Mouse (Mus musculus) heart, embryonic 15.5 days (tissue): ENCODE measurements around the gene Tpk1. TPM values are rescaled to one million over a fixed set of nuclear protein-coding genes. Genes with fewer than 3 reads are reported as not detected.

Source experiments
- ATAC-seq: fragments of 200-750 bp; cut with Nextera tagmentation; replicated peaks from 2 replicates; pipeline ENCODE4 v1.8.0; 2017; ENCODE audit warnings: low read depth, moderate TSS enrichment; ENCODE audit not compliant: insufficient number of reproducible peaks, insufficient read depth, low FRiP score
- H3K27ac ChIP-seq: fragments of 300-500 bp; sonication (generic); 2 replicates; pipeline ENCODE4 v1.5.1; 2015; ENCODE audit warnings: mild to moderate bottlenecking, inconsistent platforms
- H3K27me3 ChIP-seq: fragments of 300-500 bp; sonication (generic); 2 replicates; pipeline ENCODE4 v1.6.1; 2015; ENCODE audit warnings: inconsistent platforms
- H3K36me3 ChIP-seq: fragments of 300-500 bp; sonication (generic); 2 replicates; pipeline ENCODE4 v1.6.1; 2015; ENCODE audit warnings: mild to moderate bottlenecking, inconsistent platforms
- H3K4me1 ChIP-seq: fragments of 300-500 bp; sonication (generic); replicated peaks from 2 replicates; pipeline ENCODE4 v1.6.1; 2015; ENCODE audit warnings: inconsistent platforms
- H3K4me2 ChIP-seq: fragments of 300-500 bp; sonication (generic); 2 replicates; pipeline ENCODE4 v1.6.1; 2015; ENCODE audit warnings: inconsistent platforms, mild to moderate bottlenecking, moderate library complexity
- H3K4me3 ChIP-seq: fragments of 300-500 bp; sonication (generic); 2 replicates; pipeline ENCODE4 v1.5.1; 2015; ENCODE audit warnings: mild to moderate bottlenecking, inconsistent platforms
- H3K9ac ChIP-seq: fragments of 300-500 bp; sonication (generic); 2 replicates; pipeline ENCODE4 v1.6.1; 2015; ENCODE audit warnings: mild to moderate bottlenecking, inconsistent platforms
- H3K9me3 ChIP-seq: fragments of 300-500 bp; sonication (generic); replicated peaks from 2 replicates; pipeline ENCODE4 v1.6.1; 2016; ENCODE audit warnings: inconsistent platforms
- WGBS: fragments of 180-500 bp; shearing (Covaris S2); methylation state at CpG from one replicate; pipeline ENCODE4 v1.1.7; 2015; ENCODE audit warnings: mixed read lengths; 5-methylcytosine and 5-hydroxymethylcytosine counted together
- polyA plus RNA-seq: library from polyadenylated mRNA; unstranded; fragments of >200 nt; fragmentation: Nextera tagmentation; extraction: Ambion mirVana; gene quantifications from 2 replicates; pipeline ENCODE4 v1.2.1, GENCODE M21; 2015

Tpk1 gene
- polyA plus RNA-seq, 1 experiment from 2014 or later: 6.6 TPM

- WGBS: 76% methylated on average over 7 of the region's 7 CpGs
- Histone ChIP-seq H3K4me1 (no peaks in the 10 kb centered on the region), H3K36me3 (no peaks in the 10 kb centered on the region), H3K27me3 (no peaks in the 10 kb centered on the region), H3K9ac (no peak overlapping the region), H3K4me2 (no peak overlapping the region), H3K27ac (no peak overlapping the region), H3K9me3 (no peaks in the 10 kb centered on the region), H3K4me3 (no peak overlapping the region)
- ATAC-seq: no peak
These were observed 245.6 kb downstream of the Tpk1 start for GRCm38 (mm10) chr6:43420358-43420979.

DNA sequence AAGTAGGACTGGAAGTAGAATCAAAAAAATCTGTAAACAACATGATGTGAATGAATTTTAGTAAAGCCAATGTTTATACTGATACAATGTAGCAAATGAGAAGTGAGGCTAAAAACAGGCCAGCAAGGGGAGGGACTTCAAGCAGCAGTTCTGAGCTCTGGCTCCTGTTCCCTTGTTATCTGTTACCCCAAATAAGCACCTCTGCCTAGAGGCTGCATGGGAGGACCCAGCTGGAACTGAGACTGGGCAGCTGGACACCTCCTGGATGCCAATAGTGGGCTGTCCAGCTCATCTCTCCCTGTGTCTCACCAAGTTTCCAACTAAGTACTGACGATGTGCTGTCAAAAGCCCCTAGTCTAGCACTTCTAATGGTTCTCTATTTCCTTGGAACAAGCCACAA, 257.1 kb downstream of the Tpk1 start:
- H3K36me3 ChIP-seq: no peaks in the 10 kb centered on the region
- H3K27me3 ChIP-seq: no peaks in the 10 kb centered on the region
- peaks cover 2% of the 10 kb centered on the region; the same call in 1 of the 2 replicates for H3K4me1 ChIP-seq
- H3K9ac ChIP-seq: no peak overlapping the region
- no peak overlapping the region for H3K4me3 ChIP-seq
- no peak for ATAC-seq
- no peaks in the 10 kb centered on the region for H3K9me3 ChIP-seq
- H3K4me2 ChIP-seq: no peak overlapping the region
- H3K27ac ChIP-seq: peak overlapping the region; percentile 33; the same call in 1 of the 2 replicates
- 71% methylated on average over 1 of the region's 1 CpGs for WGBS

DNA sequence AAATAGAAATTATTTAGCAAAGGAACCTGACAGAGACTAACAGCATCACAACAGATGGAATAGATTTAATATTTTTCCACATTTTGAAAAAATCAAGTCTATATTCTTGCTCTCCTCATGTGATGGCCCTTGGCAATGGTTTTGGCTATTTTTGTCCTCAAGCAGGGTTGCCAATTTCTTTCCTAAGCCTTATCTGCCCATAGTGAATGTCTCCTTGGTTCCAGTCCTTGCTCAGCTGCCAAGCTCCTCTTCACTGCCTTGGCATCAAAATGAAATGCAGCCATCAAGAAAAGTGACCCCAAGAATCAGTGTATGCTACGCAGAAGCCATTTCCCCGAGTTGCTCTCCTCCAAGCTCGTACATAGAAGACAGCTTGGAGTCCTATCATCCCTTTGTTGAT, 263.0 kb downstream of the Tpk1 start:
- no peak overlapping the region for H3K9ac ChIP-seq
- H3K4me3 ChIP-seq: no peak overlapping the region
- H3K27ac ChIP-seq: no peak overlapping the region
- peaks cover 4% of the 10 kb centered on the region for H3K4me1 ChIP-seq
- no peak for ATAC-seq
- 64% methylated on average over 3 of the region's 3 CpGs for WGBS
- H3K36me3 ChIP-seq: no peaks in the 10 kb centered on the region
- H3K4me2 ChIP-seq: no peak overlapping the region
- no peaks in the 10 kb centered on the region for H3K9me3 ChIP-seq
- H3K27me3 ChIP-seq: no peaks in the 10 kb centered on the region

- 72% methylated on average over 6 of the region's 6 CpGs for WGBS
These were observed 263.7 kb downstream of the Tpk1 start for GRCm38 (mm10) chr6:43402219-43402997.

GRCm38 (mm10) chr6:43396426-43396825, 269.7 kb downstream of the Tpk1 start:
- Histone ChIP-seq H3K4me3 (no peak overlapping the region), H3K36me3 (no peaks in the 10 kb centered on the region), H3K4me1 (no peaks in the 10 kb centered on the region), H3K9ac (no peak overlapping the region), H3K9me3 (no peaks in the 10 kb centered on the region), H3K27ac (no peak overlapping the region), H3K4me2 (no peak overlapping the region), H3K27me3 (no peaks in the 10 kb centered on the region)
- ATAC-seq: no peak
- WGBS: 66% methylated on average over 1 of the region's 1 CpGs

More at GRCm38 (mm10) chr6:43402219-43402997, 263.7 kb downstream of the Tpk1 start:
- Histone ChIP-seq H3K27me3 (no peaks in the 10 kb centered on the region), H3K4me2 (no peak overlapping the region), H3K36me3 (no peaks in the 10 kb centered on the region), H3K4me1 (peaks cover 4% of the 10 kb centered on the region), H3K9me3 (no peaks in the 10 kb centered on the region), H3K4me3 (no peak overlapping the region), H3K9ac (no peak overlapping the region), H3K27ac (no peak overlapping the region)
- ATAC-seq: no peak

- H3K36me3 ChIP-seq: no peaks in the 10 kb centered on the region
- WGBS: 72% methylated on average over 2 of the region's 2 CpGs
- H3K4me1 ChIP-seq: no peaks in the 10 kb centered on the region
- H3K4me2 ChIP-seq: no peak overlapping the region
- no peak overlapping the region for H3K9ac ChIP-seq
- no peaks in the 10 kb centered on the region for H3K9me3 ChIP-seq
- no peak overlapping the region for H3K4me3 ChIP-seq
- no peaks in the 10 kb centered on the region for H3K27me3 ChIP-seq
- ATAC-seq: no peak
- H3K27ac ChIP-seq: no peak overlapping the region
These were observed 270.5 kb downstream of the Tpk1 start for GRCm38 (mm10) chr6:43395538-43395937.

GRCm38 (mm10) chr6:43391358-43391757, 274.7 kb downstream of the Tpk1 start:
- WGBS: 71% methylated on average over 1 of the region's 1 CpGs

DNA sequence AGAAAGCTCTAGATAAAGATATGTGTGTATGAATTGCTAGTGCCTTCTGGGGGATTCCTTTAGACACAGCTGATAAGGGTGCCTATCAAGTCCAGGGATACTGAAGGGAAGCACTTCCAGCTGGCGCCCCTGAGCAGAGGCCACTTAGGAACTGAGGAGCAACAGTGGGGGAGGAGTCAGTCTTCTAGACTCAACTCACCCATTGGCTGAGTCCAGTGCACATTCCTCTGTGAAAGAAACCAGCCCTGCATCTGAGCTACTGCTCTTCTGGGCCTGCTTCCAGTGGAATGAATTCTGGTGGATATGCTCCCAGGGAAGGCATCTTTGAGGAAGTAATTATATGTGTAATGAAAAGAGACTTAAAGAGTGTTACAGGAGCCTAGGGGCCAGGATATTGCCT, 278.8 kb downstream of the Tpk1 start:
- peak overlapping the region; percentile 42; the same call in 1 of the 2 replicates for H3K27ac ChIP-seq
- peak; percentile 83 for ATAC-seq
- WGBS: 19% methylated on average over 1 of the region's 1 CpGs

More at GRCm38 (mm10) chr6:43391358-43391757, 274.7 kb downstream of the Tpk1 start:
- Histone ChIP-seq H3K9me3 (no peaks in the 10 kb centered on the region), H3K36me3 (no peaks in the 10 kb centered on the region), H3K4me2 (no peak overlapping the region), H3K9ac (no peak overlapping the region), H3K27ac (no peak overlapping the region), H3K4me3 (no peak overlapping the region), H3K27me3 (no peaks in the 10 kb centered on the region), H3K4me1 (peaks cover 8% of the 10 kb centered on the region)
- ATAC-seq: no peak

DNA sequence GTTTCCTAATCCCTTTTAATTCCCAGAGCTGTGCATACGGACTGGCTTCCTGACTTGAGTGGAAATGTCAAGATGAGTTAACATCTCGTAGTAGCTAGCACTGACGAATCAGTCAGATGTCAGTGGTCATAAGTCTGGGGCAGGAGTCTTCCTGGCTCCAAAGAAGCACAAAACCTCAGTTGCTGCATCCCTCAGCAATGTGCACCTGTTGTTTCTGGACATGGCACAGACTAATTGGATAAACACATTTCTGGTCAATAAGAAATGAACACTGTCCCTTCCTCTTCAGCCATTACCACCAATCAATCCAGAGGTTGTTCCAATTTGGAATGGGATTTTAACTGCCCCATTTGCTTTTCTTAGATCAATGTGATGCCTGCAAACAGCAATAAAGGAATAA, 281.2 kb downstream of the Tpk1 start:
- 60% methylated on average over 3 of the region's 3 CpGs for WGBS
- Histone ChIP-seq H3K4me3 (no peak overlapping the region), H3K27ac (no peak overlapping the region), H3K4me1 (peaks cover 8% of the 10 kb centered on the region), H3K27me3 (no peaks in the 10 kb centered on the region), H3K9ac (no peak overlapping the region), H3K4me2 (no peak overlapping the region), H3K9me3 (no peaks in the 10 kb centered on the region), H3K36me3 (no peaks in the 10 kb centered on the region)
- no peak for ATAC-seq

More for the DNA sequence above, 278.8 kb downstream of the Tpk1 start:
- Histone ChIP-seq H3K4me2 (no peak overlapping the region), H3K9ac (no peak overlapping the region), H3K27me3 (no peaks in the 10 kb centered on the region), H3K9me3 (no peaks in the 10 kb centered on the region), H3K4me1 (peaks cover 8% of the 10 kb centered on the region), H3K4me3 (no peak overlapping the region), H3K36me3 (no peaks in the 10 kb centered on the region)

DNA sequence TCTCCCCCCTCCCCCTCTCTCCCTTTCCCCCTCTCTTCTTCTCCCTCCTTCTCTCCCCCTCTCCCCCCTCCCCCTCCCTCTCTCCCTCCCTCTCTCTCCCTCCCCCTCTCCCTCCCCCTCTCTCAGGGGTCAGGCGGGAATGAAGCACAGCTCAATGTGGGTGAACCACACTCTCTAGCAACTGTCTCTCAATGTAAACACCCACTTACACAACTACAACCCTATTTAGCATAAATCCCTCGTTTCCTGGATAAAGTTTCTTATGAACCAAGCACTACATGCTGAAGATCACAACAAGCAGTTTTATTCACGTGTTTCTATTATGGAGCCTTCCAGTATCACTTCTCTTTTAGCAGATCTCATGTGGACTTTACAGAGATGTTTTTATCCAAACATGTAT, 281.8 kb downstream of the Tpk1 start:
- Histone ChIP-seq H3K4me3 (no peak overlapping the region), H3K9ac (no peak overlapping the region), H3K27ac (no peak overlapping the region), H3K4me2 (no peak overlapping the region), H3K9me3 (no peaks in the 10 kb centered on the region), H3K27me3 (no peaks in the 10 kb centered on the region), H3K36me3 (no peaks in the 10 kb centered on the region), H3K4me1 (peaks cover 8% of the 10 kb centered on the region)
- ATAC-seq: no peak
- 72% methylated on average over 3 of the region's 3 CpGs for WGBS

DNA sequence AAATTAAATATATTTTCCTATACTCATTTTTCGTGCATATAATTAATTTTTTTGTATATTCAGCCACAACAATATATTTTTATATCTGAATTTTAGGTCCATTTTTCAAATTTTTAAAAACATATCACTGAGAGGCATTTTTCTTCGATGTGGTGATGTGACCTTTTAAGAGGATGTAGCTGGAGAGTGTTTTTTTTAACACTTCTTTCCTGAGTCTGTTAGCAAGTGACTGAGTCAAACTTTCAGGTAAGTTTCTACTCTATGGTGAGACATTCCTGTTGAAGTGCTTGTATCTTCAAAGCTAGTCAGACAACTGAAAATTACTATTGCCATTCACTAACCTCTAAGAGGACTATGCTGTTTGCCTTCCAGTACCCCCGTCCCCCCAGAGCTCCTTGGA, 283.3 kb downstream of the Tpk1 start:
- ATAC-seq: no peak
- WGBS: 73% methylated on average over 3 of the region's 3 CpGs
- Histone ChIP-seq H3K27me3 (no peaks in the 10 kb centered on the region), H3K4me3 (no peak overlapping the region), H3K9me3 (no peaks in the 10 kb centered on the region), H3K4me2 (no peak overlapping the region), H3K36me3 (no peaks in the 10 kb centered on the region), H3K9ac (no peak overlapping the region), H3K4me1 (peaks cover 7% of the 10 kb centered on the region), H3K27ac (no peak overlapping the region)
